Mouse (Mus musculus) lung, postnatal 0 days (tissue): ENCODE results near the gene Idh1.

ENCODE experiments used
- CTCF ChIP-seq: IDR thresholded peaks from 2 replicates; pipeline ENCODE4 v1.5.1; 2016; ENCODE audit warnings: antibody characterized with exemption, mild to moderate bottlenecking
- EP300 ChIP-seq: IDR thresholded peaks from 2 replicates; pipeline ENCODE4 v1.6.1; 2016; ENCODE audit warnings: antibody characterized with exemption, mild to moderate bottlenecking, control low read depth

DNA sequence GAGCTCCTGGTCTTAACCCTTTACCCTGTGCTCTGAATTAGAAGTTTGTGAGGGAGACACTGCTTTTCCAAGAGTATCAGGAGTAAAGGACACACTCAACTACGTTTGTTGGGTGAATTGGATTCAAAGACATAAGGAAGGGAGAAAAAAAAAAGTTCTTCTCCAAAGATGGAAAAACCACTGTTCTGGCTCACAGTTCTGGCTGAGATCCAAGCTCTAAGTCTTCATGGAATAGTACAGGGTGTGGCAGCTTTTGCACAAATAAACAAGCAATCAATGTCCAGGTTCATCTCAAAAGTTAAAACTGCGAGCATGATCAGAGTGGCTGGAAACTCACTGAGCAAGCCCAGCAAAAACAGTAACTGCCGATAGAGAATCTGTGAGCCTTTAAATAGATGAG lies 38.3 kb downstream of the Idh1 start:
- TF ChIP-seq CTCF (no peak), EP300 (no peak)
